Mouse (Mus musculus): ENCODE measurements around the gene Sys1. TPM values are rescaled to one million over a fixed set of nuclear protein-coding genes. Genes with fewer than 3 reads are reported as not detected.
A peak's percentile ranks its signal among the peaks of the same experiment; 100 is the strongest.

The Sys1 gene
- polyA plus RNA-seq, 2 experiments, result 48.4 to 73.1 TPM

DNA sequence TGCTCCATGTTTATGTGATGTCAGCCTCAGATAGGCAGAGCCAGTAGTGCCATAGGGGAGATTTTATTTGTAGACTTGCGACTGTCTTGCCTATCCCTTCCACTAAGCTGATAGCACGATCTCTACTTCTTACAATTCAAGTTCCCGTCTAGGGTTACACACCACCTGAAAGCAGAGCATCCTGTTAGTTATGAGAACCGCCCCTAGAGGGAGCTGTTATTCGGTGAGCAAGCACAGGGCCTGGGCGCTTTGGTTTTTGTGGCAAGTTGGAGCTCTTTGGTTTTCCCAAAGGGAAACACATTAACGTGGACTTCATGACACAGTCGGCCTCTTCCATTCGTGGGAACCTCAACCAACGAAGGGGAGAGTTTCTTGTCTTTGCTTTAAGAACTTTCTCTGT, 13.5 kb downstream of the Sys1 start:
- no peak overlapping the region for H3K4me2 ChIP-seq (replicated peaks; ENCODE audit: low read depth, low read length, severe bottlenecking)
- H3K9ac ChIP-seq (ENCODE audit: low read depth, low read length, severe bottlenecking), result no peak overlapping the region
- TF ChIP-seq POLR2A (IDR thresholded peaks at IDR 0.05; ENCODE audit: borderline replicate concordance, extremely low read depth, insufficient read depth, insufficient read length), result no peak
- ATAC-seq (ENCODE audit: low FRiP score, low read depth) (no peak), DNase-seq (ENCODE audit: low spot score) (no peak)
- H3K4me3 ChIP-seq (replicated peaks; ENCODE audit: low read length), result no peak overlapping the region
- WGBS, result 33% methylated on average over 10 of the region's 10 CpGs
- H3K4me1 ChIP-seq (ENCODE audit: control insufficient read depth, insufficient read depth, low read length), result no peaks in the 10 kb centered on the region
- H3K27me3 ChIP-seq (ENCODE audit: control insufficient read depth, insufficient read depth, low read length), result no peaks in the 10 kb centered on the region
- peaks cover 14% of the 10 kb centered on the region; the same call in 1 of the 2 replicates for H3K36me3 ChIP-seq (ENCODE audit: control insufficient read depth, insufficient read depth, low read length)
- H3K27ac ChIP-seq (replicated peaks; ENCODE audit: low read depth, low read length), result no peak overlapping the region
- H3K9me3 ChIP-seq (ENCODE audit: control insufficient read depth, low read length), result no peaks in the 10 kb centered on the region

DNA sequence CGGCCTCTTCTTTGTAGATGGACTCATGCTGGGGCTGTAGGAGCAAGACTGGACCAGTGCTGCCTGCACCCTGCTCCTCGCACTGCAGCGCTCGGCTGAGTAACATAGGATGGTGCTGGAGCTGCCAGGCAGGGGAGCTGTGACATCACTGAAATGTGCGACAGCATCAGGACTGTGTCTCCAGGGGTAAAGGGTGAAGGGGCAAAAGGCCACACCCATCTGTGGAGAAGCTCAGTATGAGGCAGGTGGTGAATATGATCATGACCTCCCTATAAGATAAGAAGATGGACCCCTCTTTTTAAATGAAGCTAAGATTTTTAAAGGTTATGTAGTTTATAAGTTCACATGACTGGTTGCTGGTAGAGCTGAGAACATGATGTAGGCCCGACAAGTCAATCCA, 16.9 kb downstream of the Sys1 start, which contains the start of gene Trp53tg5:
Gene Trp53tg5, minus strand, starts transcription at position 101 of the 400 bp plus-strand sequence.
- Histone ChIP-seq H3K9me3 (ENCODE audit: control insufficient read depth, low read length) (no peaks in the 10 kb centered on the region), H3K4me1 (ENCODE audit: control insufficient read depth, insufficient read depth, low read length) (no peaks in the 10 kb centered on the region), H3K9ac (ENCODE audit: low read depth, low read length, severe bottlenecking) (no peak within 1 kb of the TSS), H3K27me3 (ENCODE audit: control insufficient read depth, insufficient read depth, low read length) (no peaks in the 10 kb centered on the region), H3K27ac (replicated peaks; ENCODE audit: low read depth, low read length) (no peak within 1 kb of the TSS), H3K4me3 (replicated peaks; ENCODE audit: low read length) (no peak within 1 kb of the TSS), H3K36me3 (ENCODE audit: control insufficient read depth, insufficient read depth, low read length) (peaks cover 9% of the 10 kb centered on the region; the same call in 1 of the 2 replicates), H3K4me2 (replicated peaks; ENCODE audit: low read depth, low read length, severe bottlenecking) (no peak within 1 kb of the TSS)
- DNase-seq (ENCODE audit: low spot score), result no peak
- 78% methylated on average over 6 of the region's 6 CpGs for WGBS
- no peak for ATAC-seq (ENCODE audit: low FRiP score, low read depth)
- TF ChIP-seq POLR2A (IDR thresholded peaks at IDR 0.05; ENCODE audit: borderline replicate concordance, extremely low read depth, insufficient read depth, insufficient read length), result no peak

DNA sequence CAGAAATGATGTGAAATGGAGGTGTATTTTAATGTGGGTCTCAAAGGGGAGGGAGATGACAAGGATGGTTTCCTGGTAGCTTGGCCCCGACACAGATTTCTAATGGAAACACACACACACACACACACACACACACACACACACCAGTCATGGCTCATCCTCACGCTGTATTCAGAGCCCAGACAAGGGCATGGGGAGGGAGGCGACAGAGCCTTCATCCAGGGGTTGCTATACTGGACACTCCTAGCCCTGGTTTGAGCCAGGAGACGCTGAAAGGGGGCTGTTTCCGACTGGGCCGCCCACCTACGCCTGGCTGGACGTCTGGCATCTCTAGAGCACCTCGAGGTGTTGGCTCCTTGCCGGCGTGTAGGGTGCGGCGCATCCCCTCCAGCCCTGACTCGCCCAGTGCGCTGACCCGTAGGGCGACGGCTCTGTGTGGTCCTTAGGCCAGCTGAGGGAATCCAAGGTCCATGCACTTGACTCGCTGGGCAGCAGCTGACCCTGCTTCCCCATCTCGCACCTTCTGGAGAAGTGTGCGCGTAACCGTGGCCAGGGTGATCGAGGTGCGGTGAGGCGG, 29.0 kb downstream of the Sys1 start, which contains the start of gene Dbndd2:
Gene Dbndd2, plus strand, starts transcription at position 426 of the 577 bp plus-strand sequence.
- H3K9ac ChIP-seq (ENCODE audit: low read depth, low read length, severe bottlenecking), result peak within 1 kb of the TSS; percentile 66
- peak within 1 kb of the TSS; percentile 71 for H3K4me3 ChIP-seq (replicated peaks; ENCODE audit: low read length)
- no peak for DNase-seq (ENCODE audit: low spot score)
- H3K9me3 ChIP-seq (ENCODE audit: control insufficient read depth, low read length), result no peaks in the 10 kb centered on the region
- under 1% methylated on average over 26 of the region's 26 CpGs for WGBS
- H3K4me1 ChIP-seq (ENCODE audit: control insufficient read depth, insufficient read depth, low read length), result 0 out of 2 replicates have a peak, but pooled peaks cover 5% of the 10 kb centered on the region
- H3K36me3 ChIP-seq (ENCODE audit: control insufficient read depth, insufficient read depth, low read length), result no peaks in the 10 kb centered on the region
- TF ChIP-seq POLR2A (IDR thresholded peaks at IDR 0.05; ENCODE audit: borderline replicate concordance, extremely low read depth, insufficient read depth, insufficient read length), result no peak
- peaks cover 26% of the 10 kb centered on the region for H3K27me3 ChIP-seq (ENCODE audit: control insufficient read depth, insufficient read depth, low read length)
- ATAC-seq (ENCODE audit: low FRiP score, low read depth), result peak; percentile 27
- H3K27ac ChIP-seq (replicated peaks; ENCODE audit: low read depth, low read length), result no peak within 1 kb of the TSS
- peak within 1 kb of the TSS; percentile 100 for H3K4me2 ChIP-seq (replicated peaks; ENCODE audit: low read depth, low read length, severe bottlenecking)

DNA sequence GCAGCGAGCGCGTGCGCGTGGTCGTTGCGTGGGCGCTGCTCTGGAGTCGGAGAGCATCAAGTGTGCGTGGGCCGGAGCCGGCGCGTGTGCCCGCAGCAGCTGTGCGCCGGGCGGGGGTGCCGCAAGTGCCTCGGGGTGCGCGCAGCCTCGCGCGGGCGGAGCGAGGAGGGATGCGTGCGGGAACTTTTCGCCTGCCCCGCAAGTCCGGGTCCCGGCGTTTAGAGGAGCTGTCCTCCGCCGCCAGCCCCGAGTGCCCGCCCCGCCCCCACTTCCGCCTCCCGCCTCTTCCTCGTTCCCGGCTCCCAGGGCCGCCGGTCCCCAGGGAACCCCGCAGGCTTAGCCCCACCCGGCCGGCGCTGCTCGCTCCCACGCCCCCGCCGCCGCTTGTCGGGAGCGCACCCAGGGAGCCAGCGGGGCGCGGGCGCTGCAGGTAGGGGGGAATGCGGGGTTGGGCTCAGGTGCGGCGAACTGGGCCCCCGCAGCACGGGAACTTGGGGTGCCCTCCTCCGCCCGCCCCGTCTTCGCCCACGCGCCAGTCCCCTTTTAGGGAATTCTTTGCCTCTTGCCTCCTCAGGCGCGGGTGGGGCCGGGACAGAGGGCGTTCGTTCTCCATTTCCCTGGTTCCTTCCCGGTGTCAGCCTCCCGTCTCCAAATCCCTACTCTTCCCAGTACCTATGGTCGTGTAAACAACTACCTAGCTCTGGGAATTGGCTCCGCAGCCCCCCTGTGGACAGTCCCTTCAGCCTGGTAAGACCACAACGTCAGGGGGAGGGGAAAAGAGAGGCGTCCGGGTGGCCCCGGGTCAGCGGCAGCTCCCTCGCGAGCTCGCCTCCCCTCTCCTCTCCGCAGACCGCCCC, 29.7 kb downstream of the Sys1 start:
- H3K9me3 ChIP-seq (ENCODE audit: control insufficient read depth, low read length), result no peaks in the 10 kb centered on the region
- TF ChIP-seq POLR2A (IDR thresholded peaks at IDR 0.05; ENCODE audit: borderline replicate concordance, extremely low read depth, insufficient read depth, insufficient read length), result no peak
- peak overlapping the region; percentile 71 for H3K4me3 ChIP-seq (replicated peaks; ENCODE audit: low read length)
- H3K9ac ChIP-seq (ENCODE audit: low read depth, low read length, severe bottlenecking), result peak overlapping the region; percentile 66
- 0 out of 2 replicates have a peak, but pooled peaks cover 5% of the 10 kb centered on the region for H3K4me1 ChIP-seq (ENCODE audit: control insufficient read depth, insufficient read depth, low read length)
- no peaks in the 10 kb centered on the region for H3K36me3 ChIP-seq (ENCODE audit: control insufficient read depth, insufficient read depth, low read length)
- peak; percentile 19; the same call in 1 of the 2 replicates for ATAC-seq (ENCODE audit: low FRiP score, low read depth)
- peaks cover 26% of the 10 kb centered on the region for H3K27me3 ChIP-seq (ENCODE audit: control insufficient read depth, insufficient read depth, low read length)
- peak overlapping the region; percentile 100 for H3K4me2 ChIP-seq (replicated peaks; ENCODE audit: low read depth, low read length, severe bottlenecking)
- no peak overlapping the region for H3K27ac ChIP-seq (replicated peaks; ENCODE audit: low read depth, low read length)
- DNase-seq (ENCODE audit: low spot score), result no peak
- WGBS, result 0% methylated on average over 41 of the region's 90 CpGs

DNA sequence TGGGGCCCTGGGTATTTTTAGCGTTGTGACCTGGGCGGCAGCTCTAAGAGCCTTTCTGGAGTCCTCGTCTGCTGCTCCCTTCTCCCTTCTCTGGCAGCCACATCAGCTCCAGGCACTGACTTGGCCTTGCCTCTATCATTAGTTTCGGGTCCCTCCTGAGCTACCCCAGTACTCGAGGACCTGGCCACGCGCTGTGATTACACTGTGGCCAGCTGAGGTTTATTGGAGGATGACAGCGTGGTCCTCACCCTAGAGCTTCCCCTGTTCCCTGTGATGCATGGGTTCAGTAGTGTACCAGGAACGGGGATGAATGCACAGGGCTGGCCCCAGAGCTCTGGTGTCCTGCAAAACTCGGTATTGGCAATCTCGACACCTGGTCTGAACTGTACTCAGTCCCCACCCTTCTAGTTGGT, 30.4 kb downstream of the Sys1 start:
- Histone ChIP-seq H3K9me3 (ENCODE audit: control insufficient read depth, low read length) (no peaks in the 10 kb centered on the region), H3K27ac (replicated peaks; ENCODE audit: low read depth, low read length) (no peak overlapping the region), H3K36me3 (ENCODE audit: control insufficient read depth, insufficient read depth, low read length) (no peaks in the 10 kb centered on the region), H3K4me2 (replicated peaks; ENCODE audit: low read depth, low read length, severe bottlenecking) (peak overlapping the region; percentile 100), H3K27me3 (ENCODE audit: control insufficient read depth, insufficient read depth, low read length) (peaks cover 26% of the 10 kb centered on the region), H3K9ac (ENCODE audit: low read depth, low read length, severe bottlenecking) (peak overlapping the region; percentile 66), H3K4me1 (ENCODE audit: control insufficient read depth, insufficient read depth, low read length) (0 out of 2 replicates have a peak, but pooled peaks cover 5% of the 10 kb centered on the region), H3K4me3 (replicated peaks; ENCODE audit: low read length) (peak overlapping the region; percentile 71)
- no peak for TF ChIP-seq POLR2A (IDR thresholded peaks at IDR 0.05; ENCODE audit: borderline replicate concordance, extremely low read depth, insufficient read depth, insufficient read length)
- WGBS, result 9% methylated on average over 10 of the region's 11 CpGs
- DNase-seq (ENCODE audit: low spot score) (no peak), ATAC-seq (ENCODE audit: low FRiP score, low read depth) (no peak; the same call in 1 of the 2 replicates)

Data from limb, embryonic 14.5 days (tissue).